In genomic region chr12:29368820-29369175, GRCm38 (mm10) we compare ENCODE assay signal across 10 mouse cellular contexts.
DNase-seq lines count a peak whose midpoint lies in the region; ATAC-seq and TF ChIP-seq lines count a peak whose summit lies in the region.
"Had no signal": no experiment of that assay in that cellular context is flagged by ENCODE, and none has a peak within 500 bp of the region (broad histone marks: within the 10 kb centered on the region; RNA-seq: fewer than 3 reads in every experiment).

No protein-coding gene starts in this region.

- H3K36me3 ChIP-seq in heart, embryonic 12.5 days, result no peaks in the 10 kb centered on the region
- H3K36me3 ChIP-seq in forebrain, embryonic 14.5 days (ENCODE audit: control insufficient read depth, insufficient read depth, low read length), result no peaks in the 10 kb centered on the region
- H3K36me3 ChIP-seq in limb, embryonic 14.5 days (ENCODE audit: control insufficient read depth, insufficient read depth, low read length), result no peaks in the 10 kb centered on the region
- H3K36me3 ChIP-seq: limb, embryonic 15.5 days had no signal

- peak overlapping the region; percentile 58 for H3K4me2 ChIP-seq in heart, embryonic 12.5 days
- peak overlapping the region; percentile 47 for H3K4me2 ChIP-seq in forebrain, embryonic 14.5 days (ENCODE audit: low read length)
- H3K4me2 ChIP-seq in limb, embryonic 14.5 days (replicated peaks; ENCODE audit: low read depth, low read length, severe bottlenecking), result peak overlapping the region; percentile 29; the same call in 1 of the 2 replicates

- no peak for TF ChIP-seq CTCF in cortical plate, adult 2 months (IDR thresholded peaks at IDR 0.05; ENCODE audit: extremely low read depth, insufficient read depth, low read length)

- 28% methylated on average over 5 of the region's 5 CpGs for WGBS in heart, embryonic 12.5 days
- WGBS in forebrain, embryonic 14.5 days, result 2% methylated on average over 5 of the region's 5 CpGs
- WGBS in limb, embryonic 14.5 days, result 29% methylated on average over 5 of the region's 5 CpGs

- no peak for ATAC-seq in heart, embryonic 12.5 days (ENCODE audit: insufficient number of reproducible peaks, low FRiP score)
- ATAC-seq in forebrain, embryonic 14.5 days, result peak; percentile 57
- no peak for ATAC-seq in limb, embryonic 14.5 days (ENCODE audit: low FRiP score, low read depth)

- H3K27me3 ChIP-seq in heart, embryonic 12.5 days (replicated peaks), result no peaks in the 10 kb centered on the region; the same call in 1 of the 2 replicates
- H3K27me3 ChIP-seq in forebrain, embryonic 14.5 days (replicated peaks; ENCODE audit: control insufficient read depth, insufficient read depth, low read length), result no peaks in the 10 kb centered on the region
- no peaks in the 10 kb centered on the region for H3K27me3 ChIP-seq in limb, embryonic 14.5 days (ENCODE audit: control insufficient read depth, insufficient read depth, low read length)
- H3K27me3 ChIP-seq: limb, embryonic 15.5 days had no signal

- no peak for DNase-seq in heart, adult 18-20 months
- DNase-seq in forebrain, embryonic 14.5 days (ENCODE audit: low spot score), result no peak
- DNase-seq in limb, embryonic 14.5 days (ENCODE audit: low spot score), result no peak
- no peak for DNase-seq in MN1 (ENCODE audit: low spot score)
- DNase-seq in adrenal gland, postnatal 36 days, result no peak
- no peak for DNase-seq in left cerebral cortex, postnatal 25 days (ENCODE audit: low spot score in 2 of 2)
- DNase-seq: thymus, postnatal 4 days had no signal

- H3K27ac ChIP-seq in heart, embryonic 12.5 days (ENCODE audit: poor library complexity, severe bottlenecking), result no peak overlapping the region
- peak overlapping the region; percentile 44 for H3K27ac ChIP-seq in cortical plate, adult 2 months (ENCODE audit: insufficient read depth, low read length)
- H3K27ac ChIP-seq in forebrain, embryonic 14.5 days (ENCODE audit: low read depth, low read length), result peak overlapping the region; percentile 91
- H3K27ac ChIP-seq in limb, embryonic 14.5 days (replicated peaks; ENCODE audit: low read depth, low read length), result no peak overlapping the region
- H3K27ac ChIP-seq: limb, embryonic 15.5 days had no signal

- H3K9me3 ChIP-seq in heart, embryonic 12.5 days (replicated peaks), result no peaks in the 10 kb centered on the region
- no peaks in the 10 kb centered on the region for H3K9me3 ChIP-seq in forebrain, embryonic 14.5 days (replicated peaks; ENCODE audit: control insufficient read depth, low read length)
- H3K9me3 ChIP-seq in limb, embryonic 14.5 days (ENCODE audit: control insufficient read depth, low read length), result no peaks in the 10 kb centered on the region
- H3K9me3 ChIP-seq: limb, embryonic 15.5 days had no signal

- no peak overlapping the region for H3K9ac ChIP-seq in heart, embryonic 12.5 days
- peak overlapping the region; percentile 57 for H3K9ac ChIP-seq in forebrain, embryonic 14.5 days (ENCODE audit: low read length)
- no peak overlapping the region for H3K9ac ChIP-seq in limb, embryonic 14.5 days (ENCODE audit: low read depth, low read length, severe bottlenecking)
- H3K9ac ChIP-seq: limb, embryonic 15.5 days had no signal

- peaks cover 34% of the 10 kb centered on the region for H3K4me1 ChIP-seq in heart, embryonic 12.5 days (replicated peaks)
- H3K4me1 ChIP-seq in cortical plate, adult 2 months (ENCODE audit: control insufficient read depth, insufficient read depth, low read length), result peaks cover 6% of the 10 kb centered on the region
- H3K4me1 ChIP-seq in forebrain, embryonic 14.5 days (ENCODE audit: control insufficient read depth, insufficient read depth, low read length), result peaks cover 18% of the 10 kb centered on the region
- H3K4me1 ChIP-seq in limb, embryonic 14.5 days (ENCODE audit: control insufficient read depth, insufficient read depth, low read length), result peaks cover 4% of the 10 kb centered on the region; the same call in 1 of the 2 replicates

- TF ChIP-seq POLR2A in cortical plate, adult 2 months (IDR thresholded peaks at IDR 0.05; ENCODE audit: extremely low read depth, insufficient read depth, low read length), result 0 out of 2 replicates have a peak, but pooled peaks have one; percentile 10
- no peak for TF ChIP-seq POLR2A in limb, embryonic 14.5 days (IDR thresholded peaks at IDR 0.05; ENCODE audit: borderline replicate concordance, extremely low read depth, insufficient read depth, insufficient read length)

- H3K4me3 ChIP-seq in heart, embryonic 12.5 days, result no peak overlapping the region
- peak overlapping the region; percentile 30 for H3K4me3 ChIP-seq in cortical plate, adult 2 months (ENCODE audit: insufficient read depth, low read length)
- H3K4me3 ChIP-seq in forebrain, embryonic 14.5 days (ENCODE audit: low read depth, low read length), result peak overlapping the region; percentile 19
- H3K4me3 ChIP-seq in limb, embryonic 14.5 days (replicated peaks; ENCODE audit: low read length), result no peak overlapping the region
- H3K4me3 ChIP-seq: limb, embryonic 15.5 days had no signal

- intact Hi-C loops in left cerebral cortex, postnatal 25 days (cut with DNase I), result loop anchor here (1.0 to 10.0 kb wide), 3 partner anchors 159 to 506 kb away; no protein-coding TSS in a partner anchor

Comparison
In these comparisons a context has a peak if more than half of its experiments do, and no peak if none do; other contexts are left out.
1. H3K27ac ChIP-seq: peak in cortical plate, adult 2 months (single experiment) and forebrain, embryonic 14.5 days (single experiment); none in heart, embryonic 12.5 days (single experiment) and limb, embryonic 14.5 days (single experiment).
2. H3K4me3 ChIP-seq: peak in cortical plate, adult 2 months (single experiment) and forebrain, embryonic 14.5 days (single experiment); none in heart, embryonic 12.5 days (single experiment) and limb, embryonic 14.5 days (single experiment).
3. Peak in every context shown above with its lines, with median percentiles within 50 percentile points of each other: H3K4me2 ChIP-seq.